Mouse (Mus musculus): ENCODE results near the gene Arhgef12.

- no peak for TF ChIP-seq POLR2A (IDR thresholded peaks at IDR 0.05; ENCODE audit: extremely low read depth, insufficient read depth, low read length)
- TF ChIP-seq CTCF (IDR thresholded peaks at IDR 0.05; ENCODE audit: low read depth, low read length) = no peak
Measured at GRCm38 (mm10) chr9:42964366-42964765, 142.7 kb downstream of the Arhgef12 start.
